Mouse (Mus musculus) embryonic facial prominence, embryonic 11.5 days (tissue): ENCODE results near the gene Appbp2. TPM values are rescaled to one million over a fixed set of nuclear protein-coding genes. Genes with fewer than 3 reads are reported as not detected.

ENCODE experiments used
- ATAC-seq: fragments of 200-750 bp; cut with Nextera tagmentation; replicated peaks from 2 replicates; pipeline ENCODE4 v1.8.0; 2017; ENCODE audit warnings: low read depth; ENCODE audit not compliant: insufficient number of reproducible peaks, low FRiP score, low TSS enrichment
- DNase-seq: peaks from one replicate; pipeline ENCODE4 v3.0.0-alpha.2; 2015; ENCODE audit warnings: low spot score
- H3K27ac ChIP-seq: fragments of 300-500 bp; sonication (generic); replicated peaks from 2 replicates; pipeline ENCODE4 v1.5.1; 2014; ENCODE audit warnings: mild to moderate bottlenecking, low read depth, low read length, control low read depth
- H3K27me3 ChIP-seq: fragments of 300-500 bp; sonication (generic); 2 replicates; pipeline ENCODE4 v1.6.1; 2014; ENCODE audit warnings: mild to moderate bottlenecking, low read length, moderate library complexity, mixed read lengths; ENCODE audit not compliant: control insufficient read depth, insufficient read depth
- H3K36me3 ChIP-seq: fragments of 300-500 bp; sonication (generic); replicated peaks from 2 replicates; pipeline ENCODE4 v1.6.1; 2014; ENCODE audit warnings: low read depth, mild to moderate bottlenecking, low read length, moderate library complexity, mixed read lengths; ENCODE audit not compliant: control insufficient read depth, insufficient read depth
- H3K4me1 ChIP-seq: fragments of 300-500 bp; sonication (generic); 2 replicates; pipeline ENCODE4 v1.6.1; 2014; ENCODE audit warnings: low read length, mixed read lengths; ENCODE audit not compliant: control insufficient read depth, insufficient read depth
- H3K4me2 ChIP-seq: fragments of 300-500 bp; sonication (generic); 2 replicates; pipeline ENCODE4 v1.6.1; 2014; ENCODE audit warnings: low read depth, mild to moderate bottlenecking, control low read depth, low read length, moderate library complexity
- H3K4me3 ChIP-seq: fragments of 300-500 bp; sonication (generic); 2 replicates; pipeline ENCODE4 v1.5.1; 2014; ENCODE audit warnings: low read depth, low read length, control low read depth
- H3K9ac ChIP-seq: fragments of 300-500 bp; sonication (generic); replicated peaks from 2 replicates; pipeline ENCODE4 v1.6.1; 2014; ENCODE audit warnings: mild to moderate bottlenecking, control low read depth, low read length
- H3K9me3 ChIP-seq: fragments of 300-500 bp; sonication (generic); replicated peaks from 2 replicates; pipeline ENCODE4 v1.6.1; 2016; ENCODE audit warnings: mild to moderate bottlenecking, low read length, inconsistent platforms, mixed read lengths; ENCODE audit not compliant: control insufficient read depth
- WGBS: fragments of 180-500 bp; shearing (Covaris S2); extraction: QIAGEN DNeasy Blood & Tissue Kit; methylation state at CpG from one replicate; pipeline ENCODE4 v1.1.7; 2014; 5-methylcytosine and 5-hydroxymethylcytosine counted together
- polyA plus RNA-seq: library from polyadenylated mRNA; unstranded; fragments of >200 nt; fragmentation: Nextera tagmentation; extraction: Ambion mirVana; gene quantifications from 2 replicates; pipeline ENCODE4 v1.2.1, GENCODE M21; 2014

Gene Appbp2
- polyA plus RNA-seq, 1 experiment from 2014 or later: 58.8 TPM

GRCm38 (mm10) chr11:85219014-85219413 is 15.9 kb downstream of the Appbp2 start:
- H3K9ac ChIP-seq: no peak overlapping the region
- no peaks in the 10 kb centered on the region for H3K4me1 ChIP-seq
- no peak overlapping the region for H3K4me2 ChIP-seq
- H3K36me3 ChIP-seq: peaks cover 2% of the 10 kb centered on the region; the same call in 1 of the 2 replicates
- no peaks in the 10 kb centered on the region for H3K9me3 ChIP-seq
- ATAC-seq (no peak), DNase-seq (no peak)
- H3K27me3 ChIP-seq: no peaks in the 10 kb centered on the region
- 91% methylated on average over 3 of the region's 3 CpGs for WGBS
- no peak overlapping the region for H3K4me3 ChIP-seq
- H3K27ac ChIP-seq: no peak overlapping the region

- no peaks in the 10 kb centered on the region for H3K27me3 ChIP-seq
- H3K4me1 ChIP-seq: no peaks in the 10 kb centered on the region
- H3K9me3 ChIP-seq: no peaks in the 10 kb centered on the region
- H3K4me3 ChIP-seq: no peak overlapping the region
- ATAC-seq: no peak
- peaks cover 3% of the 10 kb centered on the region for H3K36me3 ChIP-seq
- H3K9ac ChIP-seq: no peak overlapping the region
- no peak for DNase-seq
- H3K27ac ChIP-seq: no peak overlapping the region
- H3K4me2 ChIP-seq: no peak overlapping the region
- WGBS: 98% methylated on average over 3 of the region's 3 CpGs
Measured at GRCm38 (mm10) chr11:85214679-85215078, 20.3 kb downstream of the Appbp2 start.

DNA sequence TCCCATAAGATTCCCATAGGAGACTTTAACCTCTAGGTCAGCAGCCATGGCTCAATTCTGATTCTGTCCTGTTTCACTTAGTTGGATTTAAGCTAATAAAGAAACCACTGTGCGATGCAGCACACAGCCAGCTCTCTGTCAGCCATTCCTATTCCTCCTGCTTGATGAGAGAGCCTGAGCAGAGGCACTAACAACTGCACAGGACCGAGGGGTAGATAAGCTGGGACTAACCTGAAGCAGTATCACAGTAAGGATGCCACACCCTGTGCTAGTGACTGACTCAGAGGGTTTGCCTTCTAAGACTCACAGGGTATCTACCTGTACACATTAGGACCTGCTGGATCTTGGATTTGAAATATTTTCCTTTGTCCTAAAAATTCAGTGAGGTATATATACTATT is 21.7 kb downstream of the Appbp2 start:
- no peaks in the 10 kb centered on the region for H3K4me1 ChIP-seq
- no peaks in the 10 kb centered on the region for H3K9me3 ChIP-seq
- ATAC-seq: no peak
- no peak overlapping the region for H3K27ac ChIP-seq
- H3K27me3 ChIP-seq: no peaks in the 10 kb centered on the region
- no peak overlapping the region for H3K9ac ChIP-seq
- peaks cover 5% of the 10 kb centered on the region for H3K36me3 ChIP-seq
- H3K4me3 ChIP-seq: no peak overlapping the region
- no peak for DNase-seq
- 86% methylated on average over 2 of the region's 2 CpGs for WGBS
- H3K4me2 ChIP-seq: no peak overlapping the region

DNA sequence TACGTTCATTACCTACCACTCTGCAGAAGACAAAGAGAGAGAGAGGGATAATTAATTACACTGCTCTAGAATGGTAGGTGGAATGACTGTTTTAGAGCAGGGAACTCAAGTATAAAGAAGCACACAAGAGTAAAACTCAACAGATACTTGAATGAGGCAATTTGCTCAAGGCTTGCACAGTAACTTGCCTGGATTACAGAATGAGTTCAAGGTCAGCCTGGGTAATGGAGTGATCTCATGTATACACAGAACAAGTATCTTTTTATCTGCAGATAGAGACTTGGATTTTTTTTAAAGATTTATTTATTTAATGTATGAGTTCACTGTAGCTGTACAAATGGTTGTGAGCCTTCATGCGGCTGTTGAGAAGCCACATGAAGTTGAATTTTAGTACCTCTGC is 23.8 kb downstream of the Appbp2 start:
- WGBS: 91% methylated on average over 2 of the region's 2 CpGs
- Histone ChIP-seq H3K36me3 (peaks cover 5% of the 10 kb centered on the region), H3K9me3 (no peaks in the 10 kb centered on the region), H3K9ac (no peak overlapping the region), H3K4me2 (no peak overlapping the region), H3K27ac (no peak overlapping the region), H3K4me3 (no peak overlapping the region), H3K4me1 (no peaks in the 10 kb centered on the region), H3K27me3 (no peaks in the 10 kb centered on the region)
- ATAC-seq (no peak), DNase-seq (no peak)

- Histone ChIP-seq H3K4me2 (no peak overlapping the region), H3K36me3 (peaks cover 3% of the 10 kb centered on the region; the same call in 1 of the 2 replicates), H3K27me3 (no peaks in the 10 kb centered on the region), H3K9me3 (no peaks in the 10 kb centered on the region), H3K4me3 (no peak overlapping the region), H3K27ac (no peak overlapping the region), H3K9ac (no peak overlapping the region), H3K4me1 (no peaks in the 10 kb centered on the region)
- ATAC-seq (no peak), DNase-seq (no peak)
Measured at GRCm38 (mm10) chr11:85206231-85206630, 28.7 kb downstream of the Appbp2 start.

DNA sequence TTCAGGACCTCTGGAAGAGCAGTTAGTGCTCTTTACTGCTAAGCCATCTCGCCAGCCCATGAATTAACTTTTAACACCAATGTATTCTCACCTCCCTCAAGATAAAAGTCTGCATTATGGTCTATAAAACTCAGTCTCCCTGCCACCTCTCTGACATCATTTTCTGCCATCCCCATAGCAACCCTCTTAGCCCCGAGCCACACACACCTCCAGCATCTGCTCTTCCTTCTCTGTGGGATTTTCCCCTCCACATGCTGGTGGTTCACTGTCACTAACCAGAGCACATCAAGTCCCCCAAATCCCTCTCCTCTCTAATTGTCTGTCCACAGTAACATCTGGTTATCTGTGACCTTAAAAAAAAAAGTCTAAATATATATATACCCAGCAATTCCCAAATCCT is 36.0 kb downstream of the Appbp2 start:
- Histone ChIP-seq H3K4me2 (no peak overlapping the region), H3K36me3 (peaks cover 10% of the 10 kb centered on the region), H3K27ac (no peak overlapping the region), H3K27me3 (no peaks in the 10 kb centered on the region), H3K4me3 (no peak overlapping the region), H3K9me3 (no peaks in the 10 kb centered on the region), H3K9ac (no peak overlapping the region), H3K4me1 (no peaks in the 10 kb centered on the region)
- 86% methylated on average over 2 of the region's 2 CpGs for WGBS
- no peak for ATAC-seq
- DNase-seq: no peak

DNA sequence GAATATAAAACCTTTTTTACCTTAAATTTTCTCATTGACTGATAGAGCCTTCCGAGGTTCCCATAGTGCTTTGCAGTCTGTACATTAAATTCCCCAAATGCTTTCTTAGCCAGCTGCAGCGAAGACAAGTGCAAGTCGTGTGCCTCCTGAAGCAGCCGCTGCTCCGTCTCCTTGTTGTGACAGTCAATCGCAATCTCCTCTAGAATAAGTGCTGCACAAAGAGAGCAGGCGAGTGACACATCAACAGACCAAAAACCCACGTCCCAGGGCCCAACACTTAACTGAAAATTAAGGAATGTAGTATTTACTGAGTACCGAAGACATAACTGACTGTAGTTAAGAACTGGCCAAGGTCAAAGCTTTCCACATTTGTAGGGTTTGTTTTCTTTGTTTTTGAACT is 38.9 kb downstream of the Appbp2 start:
- no peak for ATAC-seq

GRCm38 (mm10) chr11:85194206-85194605 is 40.7 kb downstream of the Appbp2 start:
- Histone ChIP-seq H3K36me3 (peaks cover 12% of the 10 kb centered on the region), H3K4me1 (no peaks in the 10 kb centered on the region)
- WGBS: 94% methylated on average over 11 of the region's 11 CpGs

More for the DNA sequence above, 38.9 kb downstream of the Appbp2 start:
- DNase-seq: no peak
- Histone ChIP-seq H3K9ac (no peak overlapping the region), H3K27ac (no peak overlapping the region), H3K4me1 (no peaks in the 10 kb centered on the region), H3K9me3 (no peaks in the 10 kb centered on the region), H3K36me3 (peaks cover 18% of the 10 kb centered on the region), H3K4me3 (no peak overlapping the region), H3K4me2 (no peak overlapping the region), H3K27me3 (no peaks in the 10 kb centered on the region)
- WGBS: 92% methylated on average over 9 of the region's 9 CpGs

More at GRCm38 (mm10) chr11:85194206-85194605, 40.7 kb downstream of the Appbp2 start:
- H3K4me2 ChIP-seq: no peak overlapping the region
- H3K27ac ChIP-seq: no peak overlapping the region
- no peak overlapping the region for H3K9ac ChIP-seq
- ATAC-seq (no peak), DNase-seq (no peak)
- no peak overlapping the region for H3K4me3 ChIP-seq
- H3K9me3 ChIP-seq: no peaks in the 10 kb centered on the region
- H3K27me3 ChIP-seq: no peaks in the 10 kb centered on the region
